Mouse (Mus musculus): Measurements from ENCODE around the gene Inip. TPM values are rescaled to one million over a fixed set of nuclear protein-coding genes. Genes with fewer than 3 reads are reported as not detected.

The Inip gene
- total RNA-seq, 2 experiments from 2014 or later: 10.1 to 11.3 TPM

Other genes with a start within 250 kb of the Inip start
- 100 to 1,000 TPM; 229 to 248 TPM for gene Hsdl2, start 220.0 kb downstream of the Inip start, total RNA-seq (2021)
- 1 to 10 TPM; 7.1 TPM for gene E130308A19Rik, start 175.4 kb downstream of the Inip start, total RNA-seq (2021)
- gene Snx30, start 4.3 kb upstream of the Inip start, total RNA-seq (2021): 1 to 10 TPM; 6.5 TPM
- under 1 TPM; 0.12 to 0.15 TPM for gene Slc46a2, start 113.5 kb upstream of the Inip start, total RNA-seq (2021)
- not detected for gene Mup4, start 159.1 kb upstream of the Inip start, total RNA-seq (2021)
- not detected for gene Mup6, start 162.7 kb upstream of the Inip start, total RNA-seq (2021)

All from heart, adult 18-20 months (tissue).